Mouse (Mus musculus) myocyte (in vitro differentiated cells): Measurements from ENCODE around the gene Glyat. TPM values are rescaled to one million over a fixed set of nuclear protein-coding genes. Genes with fewer than 3 reads are reported as not detected.
"Not testable (repeated sequence)": the region's sequence is repeated elsewhere in the genome, so short reads cannot be mapped to it uniquely, and the experiment has no call there.

Experiments used
- H3K27me3 ChIP-seq: one replicate; pipeline ENCODE4 v1.6.1; 2011; ENCODE audit not compliant: control insufficient read depth, insufficient read depth, insufficient read length
- H3K36me3 ChIP-seq: one replicate; pipeline ENCODE4 v1.6.1; 2011; ENCODE audit not compliant: control insufficient read depth, insufficient read depth
- H3K4me2 ChIP-seq: one replicate; pipeline ENCODE4 v1.6.1; 2011; ENCODE audit warnings: low read depth, control low read depth
- H3K4me3 ChIP-seq: one replicate; pipeline ENCODE4 v1.5.1; 2011; ENCODE audit warnings: mild to moderate bottlenecking, control low read depth, moderate library complexity
- H3K79me2 ChIP-seq: one replicate; pipeline ENCODE4 v1.6.1; 2011; ENCODE audit not compliant: control insufficient read depth, insufficient read depth
- H3ac ChIP-seq: one replicate; pipeline ENCODE4 v1.6.1; 2011; ENCODE audit not compliant: control insufficient read depth, insufficient read length
- CEBPB ChIP-seq: IDR thresholded peaks from 2 replicates; pipeline ENCODE4 v1.6.1; 2011; ENCODE audit warnings: mild to moderate bottlenecking, moderate library complexity; ENCODE audit not compliant: poor library complexity, insufficient read depth, severe bottlenecking
- E2F4 ChIP-seq: IDR thresholded peaks from one replicate; pipeline ENCODE4 v1.6.1; 2011; ENCODE audit warnings: mild to moderate bottlenecking, control low read depth, moderate library complexity; ENCODE audit not compliant: insufficient read depth
- MAX ChIP-seq: IDR thresholded peaks from one replicate; pipeline ENCODE4 v1.6.1; 2011; ENCODE audit warnings: low read depth, mild to moderate bottlenecking, control low read depth
- MYOD1 ChIP-seq, 3 experiments: IDR thresholded peaks; one replicate each; pipeline ENCODE4 v1.6.1; 2011; ENCODE audit warnings: control low read depth in 2 of 3, low read depth in 2 of 3, mild to moderate bottlenecking in 2 of 3, moderate library complexity in 1 of 3; ENCODE audit not compliant: insufficient read length in 2 of 3, control insufficient read depth in 1 of 3
- MYOG ChIP-seq, 3 experiments: IDR thresholded peaks; one replicate each; pipeline ENCODE4 v1.6.1; 2011; ENCODE audit warnings: control low read depth in 2 of 3, low read depth in 2 of 3, mild to moderate bottlenecking in 2 of 3; ENCODE audit not compliant: insufficient read length in 2 of 3, control insufficient read depth in 1 of 3, insufficient read depth in 1 of 3
- POLR2A ChIP-seq: IDR thresholded peaks from one replicate; pipeline ENCODE4 v1.6.1; 2011; ENCODE audit warnings: low read depth, mild to moderate bottlenecking, control low read depth, moderate library complexity; ENCODE audit not compliant: insufficient read length
- POLR2AphosphoS2 ChIP-seq: IDR thresholded peaks from one replicate; pipeline ENCODE4 v1.6.1; 2011; ENCODE audit warnings: low read depth, control low read depth; ENCODE audit not compliant: insufficient read length
- REST ChIP-seq: IDR thresholded peaks from one replicate; pipeline ENCODE4 v1.6.1; 2011; ENCODE audit warnings: mild to moderate bottlenecking, control low read depth, moderate library complexity; ENCODE audit not compliant: insufficient read depth, insufficient read length
- SRF ChIP-seq: IDR thresholded peaks from one replicate; pipeline ENCODE4 v1.6.1; 2011; ENCODE audit warnings: low read depth; ENCODE audit not compliant: control insufficient read depth, insufficient read length
- TCF12 ChIP-seq: IDR thresholded peaks from one replicate; pipeline ENCODE4 v1.6.1; 2011; ENCODE audit warnings: mild to moderate bottlenecking, control low read depth; ENCODE audit not compliant: poor library complexity, insufficient read depth, severe bottlenecking
- TCF3 ChIP-seq: IDR thresholded peaks from one replicate; pipeline ENCODE4 v1.6.1; 2011; ENCODE audit warnings: low read depth, control low read depth; ENCODE audit not compliant: insufficient read length
- USF1 ChIP-seq: IDR thresholded peaks from one replicate; pipeline ENCODE4 v1.6.1; 2011; ENCODE audit warnings: low read depth, mild to moderate bottlenecking, control low read depth, moderate library complexity
- polyA plus RNA-seq: library from polyadenylated mRNA; unstranded; fragments of >200 nt; fragmentation: generic; extraction: Trizol; gene quantifications from one replicate; pipeline ENCODE4 v1.2.1, GENCODE M21; 2012; ENCODE audit warnings: missing spikeins

Gene Glyat
- polyA plus RNA-seq, 1 experiment, result not detected

DNA sequence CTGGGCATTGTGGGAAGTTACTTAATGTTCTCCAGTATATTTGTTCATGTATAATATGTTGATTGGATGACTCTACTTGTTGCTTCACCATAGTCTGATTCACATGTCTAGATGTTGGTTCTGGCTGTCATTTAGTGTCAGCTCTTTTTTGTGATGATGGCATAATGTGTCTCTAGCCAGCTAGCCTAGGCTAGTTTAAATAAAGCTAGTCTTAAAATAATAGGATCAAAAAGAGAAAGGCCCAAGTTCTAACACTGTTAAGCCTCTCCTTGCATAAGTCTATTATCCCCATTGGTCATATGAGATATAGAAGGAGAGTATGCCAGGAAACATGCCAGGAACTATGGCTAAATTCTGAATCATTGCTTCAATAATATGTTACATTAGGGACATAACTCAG lies 16.4 kb downstream of the Glyat start:
- Histone ChIP-seq H3K36me3 (no peaks in the 10 kb centered on the region), H3K79me2 (no peaks in the 10 kb centered on the region), H3K4me3 (no peak overlapping the region), H3K27me3 (no peaks in the 10 kb centered on the region), H3ac (no peak overlapping the region), H3K4me2 (no peak overlapping the region)
- no peak for TF ChIP-seq TCF12
- TF ChIP-seq TCF3, result no peak
- no peak for TF ChIP-seq MYOD1 (IDR thresholded peaks at IDR 0.05; ENCODE audit: control insufficient read depth in 1 of 3, insufficient read length in 2 of 3, low read depth in 2 of 3)
- no peak for TF ChIP-seq USF1
- no peak for TF ChIP-seq POLR2A
- no peak for TF ChIP-seq REST
- no peak for TF ChIP-seq MYOG (IDR thresholded peaks at IDR 0.05; ENCODE audit: control insufficient read depth in 1 of 3, insufficient read depth in 1 of 3, insufficient read length in 2 of 3, low read depth in 2 of 3)

DNA sequence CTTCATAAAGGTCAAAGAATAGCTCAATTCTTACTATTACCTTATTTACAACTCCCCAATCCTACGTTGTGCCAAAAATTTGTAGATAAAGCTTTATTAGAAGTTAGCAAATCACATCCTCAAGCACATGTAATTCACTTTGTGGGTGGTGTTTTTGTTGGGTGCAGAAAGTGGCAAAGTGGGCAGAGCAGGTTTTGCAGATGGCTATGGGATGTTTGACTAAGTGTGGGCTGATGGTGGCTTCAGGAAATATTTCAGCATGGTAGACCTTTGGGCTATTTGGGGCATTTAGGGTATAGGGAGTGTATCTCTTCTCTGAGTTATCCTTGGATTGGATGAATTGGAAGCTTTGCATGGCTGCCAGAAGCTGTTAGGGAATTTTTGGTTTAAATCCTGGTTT lies 33.0 kb downstream of the Glyat start:
- no peak for TF ChIP-seq SRF
- no peak for TF ChIP-seq USF1
- no peak for TF ChIP-seq POLR2A
- TF ChIP-seq MYOG (IDR thresholded peaks at IDR 0.05; ENCODE audit: control insufficient read depth in 1 of 3, insufficient read depth in 1 of 3, insufficient read length in 2 of 3, low read depth in 2 of 3), result no peak
- TF ChIP-seq E2F4, result no peak
- no peak for TF ChIP-seq POLR2AphosphoS2
- no peak for TF ChIP-seq CEBPB
- no peak for TF ChIP-seq TCF3
- TF ChIP-seq MAX, result no peak
- no peak for TF ChIP-seq TCF12
- no peak for TF ChIP-seq REST
- no peak for TF ChIP-seq MYOD1 (IDR thresholded peaks at IDR 0.05; ENCODE audit: control insufficient read depth in 1 of 3, insufficient read length in 2 of 3, low read depth in 2 of 3)
- Histone ChIP-seq H3K79me2 (no peaks in the 10 kb centered on the region), H3K36me3 (no peaks in the 10 kb centered on the region), H3ac (no peak overlapping the region), H3K4me2 (no peak overlapping the region), H3K27me3 (no peaks in the 10 kb centered on the region), H3K4me3 (no peak overlapping the region)

DNA sequence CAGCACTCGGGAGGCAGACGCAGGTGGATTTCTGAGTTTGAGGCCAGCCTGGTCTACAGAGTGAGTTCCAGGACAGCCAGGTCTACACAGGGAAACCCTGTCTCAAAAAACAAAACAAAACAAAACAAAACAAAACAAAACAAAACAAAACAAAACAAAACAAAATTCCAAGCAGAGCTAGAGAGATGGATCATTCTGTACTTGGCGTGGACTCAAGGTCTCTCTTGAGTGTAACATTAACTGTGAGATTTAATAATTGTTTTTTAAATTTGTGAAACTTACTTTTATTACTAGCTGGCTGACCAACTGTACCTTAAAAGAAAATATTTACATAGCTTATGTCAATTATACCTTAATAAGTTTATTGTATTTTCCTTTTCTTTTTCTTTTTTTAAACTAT lies 35.5 kb downstream of the Glyat start:
- H3K79me2 ChIP-seq, H3K36me3 ChIP-seq, H3ac ChIP-seq, H3K4me2 ChIP-seq, H3K4me3 ChIP-seq, H3K27me3 ChIP-seq: not testable (repeated sequence)

DNA sequence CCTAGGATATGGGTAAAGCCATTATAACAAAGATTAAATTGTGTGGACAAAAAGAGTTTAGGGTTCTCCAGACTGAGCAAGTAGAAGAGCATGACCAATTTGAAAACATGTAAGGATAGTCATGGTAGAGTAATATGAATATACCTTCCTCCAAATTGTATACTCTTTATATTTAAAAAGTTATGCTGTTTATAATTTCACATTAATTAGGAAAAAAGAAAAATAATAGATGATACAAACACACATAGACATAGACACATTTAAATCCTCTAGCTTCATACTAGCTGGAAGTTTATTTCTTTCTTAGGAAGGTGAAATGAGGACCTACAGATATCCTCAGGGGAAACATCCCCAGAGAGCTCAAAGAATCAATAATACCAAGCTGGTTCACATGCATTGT lies 37.0 kb downstream of the Glyat start, which contains the start of gene Olfr1442:
TSS of gene Olfr1442 (plus strand) at position 301 of the 400 bp plus-strand sequence.
- H3K79me2 ChIP-seq, result no peaks in the 10 kb centered on the region
- H3ac ChIP-seq, result no peak within 1 kb of the TSS
- TF ChIP-seq REST (no peak), USF1 (no peak), CEBPB (no peak), MAX (no peak)

DNA sequence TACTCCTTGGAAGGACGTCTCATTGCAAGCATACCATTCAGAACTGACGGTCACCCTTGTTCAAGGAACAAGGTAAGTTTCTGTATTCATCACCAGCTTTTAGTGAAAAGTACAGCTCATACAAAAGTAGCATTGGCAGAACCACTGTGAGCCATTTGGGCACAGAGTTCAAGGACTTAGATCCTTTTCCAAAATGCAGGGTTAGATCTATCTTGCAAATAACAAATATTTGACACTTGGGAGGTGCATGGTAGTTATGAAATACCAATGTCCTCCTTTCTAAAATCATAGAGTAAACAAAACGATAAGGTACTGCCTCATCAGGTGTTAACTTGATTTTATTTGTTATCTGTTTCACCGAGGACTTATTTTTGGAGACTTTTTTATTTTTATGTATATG lies 37.9 kb downstream of the Glyat start:
- H3K4me3 ChIP-seq, result no peak overlapping the region
- H3K36me3 ChIP-seq, result no peaks in the 10 kb centered on the region
- H3K4me2 ChIP-seq, result no peak overlapping the region
- no peaks in the 10 kb centered on the region for H3K79me2 ChIP-seq
- no peak overlapping the region for H3ac ChIP-seq
- no peaks in the 10 kb centered on the region for H3K27me3 ChIP-seq
- TF ChIP-seq POLR2AphosphoS2, result no peak
- TF ChIP-seq SRF, result no peak
- TF ChIP-seq TCF12, result no peak
- TF ChIP-seq E2F4, result no peak
- no peak for TF ChIP-seq CEBPB
- no peak for TF ChIP-seq REST
- no peak for TF ChIP-seq MYOG (IDR thresholded peaks at IDR 0.05; ENCODE audit: control insufficient read depth in 1 of 3, insufficient read depth in 1 of 3, insufficient read length in 2 of 3, low read depth in 2 of 3)
- TF ChIP-seq TCF3, result no peak
- no peak for TF ChIP-seq MYOD1 (IDR thresholded peaks at IDR 0.05; ENCODE audit: control insufficient read depth in 1 of 3, insufficient read length in 2 of 3, low read depth in 2 of 3)
- TF ChIP-seq MAX, result no peak
- TF ChIP-seq POLR2A, result no peak
- no peak for TF ChIP-seq USF1

More for the DNA sequence above, 37.0 kb downstream of the Glyat start, which contains the start of gene Olfr1442:
- H3K4me3 ChIP-seq, result no peak within 1 kb of the TSS
- no peaks in the 10 kb centered on the region for H3K36me3 ChIP-seq
- H3K27me3 ChIP-seq, result no peaks in the 10 kb centered on the region
- H3K4me2 ChIP-seq, result no peak within 1 kb of the TSS
